Mouse (Mus musculus) lung, adult 2 months (tissue): Measurements from ENCODE around the gene Cd2bp2. TPM values are rescaled to one million over a fixed set of nuclear protein-coding genes. Genes with fewer than 3 reads are reported as not detected.

Experiments
- DNase-seq: peaks from one replicate; pipeline ENCODE4 v3.0.0; 2022
- H3K4me1 ChIP-seq: fragments of 200-500 bp; 2 replicates; pipeline ENCODE4 v1.6.1; 2011; ENCODE audit warnings: low read length; ENCODE audit not compliant: control insufficient read depth, insufficient read depth
- H3K4me3 ChIP-seq: fragments of 200-500 bp; replicated peaks from 2 replicates; pipeline ENCODE3; 2011; ENCODE audit warnings: low read depth, mild to moderate bottlenecking, control low read depth, low read length; ENCODE audit errors: extremely low read depth
- CTCF ChIP-seq: fragments of 200-500 bp; IDR thresholded peaks from 2 replicates; pipeline ENCODE4 v1.5.1; 2011; ENCODE audit warnings: mild to moderate bottlenecking, low read length, control low read depth; ENCODE audit not compliant: insufficient read depth
- POLR2A ChIP-seq: fragments of 200-500 bp; IDR thresholded peaks from 2 replicates; pipeline ENCODE4 v1.6.1; 2011; ENCODE audit warnings: low read depth, mild to moderate bottlenecking, control low read depth, low read length, borderline replicate concordance; ENCODE audit errors: extremely low read depth
- WGBS: fragments of 180-500 bp; shearing (Covaris S2); methylation state at CpG from one replicate; pipeline ENCODE4 v1.1.7; 2018; 5-methylcytosine and 5-hydroxymethylcytosine counted together
- polyA plus RNA-seq: library from polyadenylated mRNA; depleted of rRNA; stranded (reverse); fragments of >200 nt; gene quantifications from 2 replicates; pipeline ENCODE4 v1.2.3, GENCODE M21; 2012

Gene Cd2bp2
- polyA plus RNA-seq, 1 experiment = 31.0 TPM

- no peak overlapping the region for H3K4me3 ChIP-seq
- WGBS = 25% methylated on average over 2 of the region's 2 CpGs
- TF ChIP-seq POLR2A (no peak), CTCF (no peak)
- no peaks in the 10 kb centered on the region for H3K4me1 ChIP-seq
- DNase-seq = no peak
These were observed 15.1 kb downstream of the Cd2bp2 start for GRCm38 (mm10) chr7:127180783-127181182.

GRCm38 (mm10) chr7:127176937-127177336 lies 18.9 kb downstream of the Cd2bp2 start:
- no peak for DNase-seq
- TF ChIP-seq CTCF (no peak), POLR2A (no peak)
- H3K4me3 ChIP-seq = no peak overlapping the region
- H3K4me1 ChIP-seq = no peaks in the 10 kb centered on the region
- 73% methylated on average over 4 of the region's 4 CpGs for WGBS

GRCm38 (mm10) chr7:127166501-127166900 lies 29.3 kb downstream of the Cd2bp2 start:
- H3K4me3 ChIP-seq = no peak overlapping the region
- TF ChIP-seq POLR2A (no peak), CTCF (no peak)
- WGBS = 70% methylated on average over 5 of the region's 5 CpGs
- no peaks in the 10 kb centered on the region for H3K4me1 ChIP-seq
- DNase-seq = no peak

GRCm38 (mm10) chr7:127165607-127166493 lies 30.0 kb downstream of the Cd2bp2 start:
- 80% methylated on average over 12 of the region's 12 CpGs for WGBS
- Histone ChIP-seq H3K4me1 (no peaks in the 10 kb centered on the region), H3K4me3 (no peak overlapping the region)
- no peak for TF ChIP-seq CTCF
- TF ChIP-seq POLR2A = no peak
- DNase-seq = no peak

GRCm38 (mm10) chr7:127164002-127164401 lies 31.8 kb downstream of the Cd2bp2 start:
- H3K4me1 ChIP-seq = no peaks in the 10 kb centered on the region
- H3K4me3 ChIP-seq = no peak overlapping the region
- no peak for TF ChIP-seq POLR2A
- TF ChIP-seq CTCF = no peak
- 73% methylated on average over 4 of the region's 4 CpGs for WGBS
- no peak for DNase-seq

GRCm38 (mm10) chr7:127162546-127162945 lies 33.3 kb downstream of the Cd2bp2 start:
- 74% methylated on average over 5 of the region's 5 CpGs for WGBS
- peak overlapping the region; percentile 22 for H3K4me3 ChIP-seq
- TF ChIP-seq CTCF (no peak), POLR2A (no peak)
- DNase-seq = no peak
- H3K4me1 ChIP-seq = no peaks in the 10 kb centered on the region

GRCm38 (mm10) chr7:127157548-127157947 lies 38.3 kb downstream of the Cd2bp2 start:
- H3K4me3 ChIP-seq = no peak overlapping the region
- 87% methylated on average over 4 of the region's 4 CpGs for WGBS
- no peak for DNase-seq

GRCm38 (mm10) chr7:127153477-127153876 lies 42.4 kb downstream of the Cd2bp2 start:
- DNase-seq = no peak
- no peak for TF ChIP-seq POLR2A
- no peak for TF ChIP-seq CTCF
- WGBS = 37% methylated on average over 3 of the region's 3 CpGs
- Histone ChIP-seq H3K4me3 (no peak overlapping the region), H3K4me1 (no peaks in the 10 kb centered on the region)

More at GRCm38 (mm10) chr7:127157548-127157947, 38.3 kb downstream of the Cd2bp2 start:
- TF ChIP-seq POLR2A (no peak), CTCF (no peak)
- H3K4me1 ChIP-seq = no peaks in the 10 kb centered on the region

- TF ChIP-seq CTCF (no peak), POLR2A (no peak)
- Histone ChIP-seq H3K4me1 (no peaks in the 10 kb centered on the region), H3K4me3 (no peak overlapping the region)
- 87% methylated on average over 6 of the region's 6 CpGs for WGBS
- DNase-seq = no peak
These were observed 43.4 kb downstream of the Cd2bp2 start for GRCm38 (mm10) chr7:127152464-127152863.

- H3K4me3 ChIP-seq = no peak overlapping the region
- DNase-seq = no peak
- H3K4me1 ChIP-seq = no peaks in the 10 kb centered on the region
- TF ChIP-seq CTCF (no peak), POLR2A (no peak)
- 27% methylated on average over 3 of the region's 3 CpGs for WGBS
These were observed 47.9 kb downstream of the Cd2bp2 start for GRCm38 (mm10) chr7:127147901-127148300.
